Mouse (Mus musculus): Measurements from ENCODE around the gene Gatc. TPM values are rescaled to one million over a fixed set of nuclear protein-coding genes. Genes with fewer than 3 reads are reported as not detected.
"Not testable (repeated sequence)": the region's sequence is repeated elsewhere in the genome, so short reads cannot be mapped to it uniquely, and the experiment has no call there.

Gatc gene
- total RNA-seq, 2 experiments from 2014 or later, result 20.9 to 22.0 TPM

DNA sequence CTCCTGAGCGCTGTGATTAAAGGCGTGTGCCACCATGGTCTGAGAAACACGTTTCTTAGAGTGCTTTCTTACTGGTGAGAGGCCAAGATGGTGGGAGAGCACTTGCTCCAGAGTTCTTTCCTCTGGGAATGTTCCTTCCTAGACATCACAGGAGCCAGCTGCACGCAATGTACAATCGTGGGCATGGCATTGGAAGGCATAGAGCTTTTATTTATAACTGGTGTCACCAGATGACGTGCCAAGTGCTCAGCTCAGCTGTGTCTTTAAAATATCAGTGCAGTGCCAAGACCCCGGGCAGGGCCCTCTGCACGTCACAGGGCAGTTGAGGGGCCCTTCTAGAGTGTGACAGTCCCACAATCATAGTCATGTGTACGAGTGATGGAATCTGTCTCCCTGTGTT, 10.0 kb downstream of the Gatc start:
- DNase-seq, result peak in 1 of 2 experiments; percentile 29

DNA sequence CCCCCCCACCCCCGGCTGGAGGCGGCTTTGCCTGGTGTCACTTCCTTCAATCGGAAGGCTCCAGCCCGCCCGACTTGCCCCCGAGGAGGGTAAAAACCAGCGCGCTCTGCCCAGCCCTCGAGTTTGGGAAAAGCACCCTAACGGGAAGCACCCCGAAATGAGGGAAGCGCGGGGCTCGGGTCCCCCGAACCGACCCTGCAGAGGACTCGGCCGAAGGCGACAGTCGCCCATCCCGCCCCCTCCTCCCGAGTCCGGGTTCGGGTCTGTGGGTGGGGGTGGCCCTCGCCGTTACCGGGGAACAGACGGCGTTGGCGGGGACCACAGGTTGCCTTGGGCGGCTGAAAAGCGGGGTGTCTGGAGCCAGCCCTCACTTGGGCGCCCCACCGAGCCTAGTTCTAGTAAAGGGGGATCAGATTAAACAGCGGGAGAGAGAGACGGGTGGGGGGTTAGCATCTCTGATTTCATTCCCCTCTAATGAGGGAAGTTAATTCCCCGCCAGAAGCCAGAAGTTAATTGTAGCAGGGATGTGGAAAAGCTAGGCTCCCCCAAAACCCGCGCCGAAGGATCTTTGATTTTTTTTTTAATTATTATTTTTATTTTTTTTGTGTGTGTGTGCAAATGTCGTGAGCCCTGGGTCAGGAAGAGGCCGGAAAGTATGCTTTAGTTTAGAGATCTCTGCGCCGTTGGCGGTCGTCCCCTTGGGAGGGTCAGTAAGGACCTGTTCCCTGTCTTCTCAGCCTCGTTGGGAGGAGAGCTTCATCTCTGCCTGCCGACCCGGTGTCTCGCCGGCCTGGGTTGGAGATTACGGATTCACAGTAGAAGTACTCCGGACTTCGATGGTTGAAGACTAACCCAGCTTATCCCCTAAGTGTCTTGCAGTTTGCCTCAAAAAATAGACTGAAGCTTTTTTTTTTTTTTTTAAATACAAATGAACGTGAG, 13.1 kb downstream of the Gatc start:
- DNase-seq, result peak; percentile 59 to 62

DNA sequence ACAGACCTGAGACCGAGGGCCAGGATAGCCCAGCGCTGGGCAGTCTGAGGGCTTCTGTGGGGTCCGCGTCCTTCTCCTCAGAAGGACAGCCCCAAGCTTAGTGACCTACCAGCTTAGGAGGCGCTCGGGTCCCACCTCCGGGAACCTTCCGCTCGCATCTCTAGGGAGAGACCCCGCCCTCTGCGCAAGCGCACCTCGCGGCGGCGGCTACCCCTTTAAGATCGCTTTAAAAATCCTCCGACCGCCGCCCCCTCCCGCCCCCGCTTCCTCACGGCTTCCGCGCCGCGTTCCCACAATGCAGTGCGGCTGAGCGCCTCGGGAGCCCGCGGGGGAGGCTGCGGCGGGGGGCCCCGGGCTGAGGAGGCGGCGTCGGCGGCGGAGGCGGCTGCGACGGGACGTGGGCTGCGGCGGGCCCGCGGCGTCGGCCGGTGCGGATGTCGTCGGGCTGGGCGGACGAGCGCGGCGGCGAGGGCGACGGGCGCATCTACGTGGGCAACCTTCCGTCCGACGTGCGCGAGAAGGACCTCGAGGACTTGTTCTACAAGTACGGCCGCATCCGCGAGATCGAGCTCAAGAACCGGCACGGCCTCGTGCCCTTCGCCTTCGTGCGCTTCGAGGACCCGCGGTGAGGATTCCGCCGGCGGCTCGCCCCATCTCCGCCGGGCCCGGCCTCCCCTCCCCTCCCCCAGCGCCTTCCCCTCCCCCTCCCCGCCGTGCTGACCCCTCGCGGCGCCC, 13.9 kb downstream of the Gatc start, which contains the start of gene Srsf9:
Srsf9 (plus strand) TSS at position 303 of the 735 bp plus-strand sequence.
- peak; percentile 94 to 95 for DNase-seq

DNA sequence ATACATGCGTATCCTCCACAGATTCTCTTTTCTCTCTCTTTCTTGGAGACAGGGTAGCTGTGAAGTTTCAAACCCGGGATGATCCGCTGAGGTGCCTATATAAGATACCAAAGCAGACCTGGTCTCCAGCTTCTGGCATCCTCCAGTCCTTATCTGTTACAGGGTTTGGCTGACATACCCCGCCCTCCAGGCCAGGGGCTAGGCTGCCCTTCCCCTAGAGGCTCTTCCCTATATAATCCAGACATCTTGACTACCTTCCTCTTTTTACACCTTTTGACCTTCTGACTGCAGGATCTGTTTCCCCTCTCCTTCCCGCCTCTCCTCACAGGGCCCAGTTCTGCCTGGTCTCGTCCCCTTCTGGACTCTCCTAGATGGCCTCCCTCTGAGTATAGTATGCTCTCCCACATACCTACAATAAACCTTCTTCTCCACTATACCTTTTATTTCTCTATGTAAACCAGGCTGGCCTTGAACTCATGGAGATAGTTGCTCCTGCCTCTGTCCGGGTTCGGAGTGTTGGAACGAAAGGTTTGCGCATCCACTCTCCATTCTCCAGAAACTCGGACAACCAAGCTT, 14.6 kb downstream of the Gatc start:
- DNase-seq, result no peak

DNA sequence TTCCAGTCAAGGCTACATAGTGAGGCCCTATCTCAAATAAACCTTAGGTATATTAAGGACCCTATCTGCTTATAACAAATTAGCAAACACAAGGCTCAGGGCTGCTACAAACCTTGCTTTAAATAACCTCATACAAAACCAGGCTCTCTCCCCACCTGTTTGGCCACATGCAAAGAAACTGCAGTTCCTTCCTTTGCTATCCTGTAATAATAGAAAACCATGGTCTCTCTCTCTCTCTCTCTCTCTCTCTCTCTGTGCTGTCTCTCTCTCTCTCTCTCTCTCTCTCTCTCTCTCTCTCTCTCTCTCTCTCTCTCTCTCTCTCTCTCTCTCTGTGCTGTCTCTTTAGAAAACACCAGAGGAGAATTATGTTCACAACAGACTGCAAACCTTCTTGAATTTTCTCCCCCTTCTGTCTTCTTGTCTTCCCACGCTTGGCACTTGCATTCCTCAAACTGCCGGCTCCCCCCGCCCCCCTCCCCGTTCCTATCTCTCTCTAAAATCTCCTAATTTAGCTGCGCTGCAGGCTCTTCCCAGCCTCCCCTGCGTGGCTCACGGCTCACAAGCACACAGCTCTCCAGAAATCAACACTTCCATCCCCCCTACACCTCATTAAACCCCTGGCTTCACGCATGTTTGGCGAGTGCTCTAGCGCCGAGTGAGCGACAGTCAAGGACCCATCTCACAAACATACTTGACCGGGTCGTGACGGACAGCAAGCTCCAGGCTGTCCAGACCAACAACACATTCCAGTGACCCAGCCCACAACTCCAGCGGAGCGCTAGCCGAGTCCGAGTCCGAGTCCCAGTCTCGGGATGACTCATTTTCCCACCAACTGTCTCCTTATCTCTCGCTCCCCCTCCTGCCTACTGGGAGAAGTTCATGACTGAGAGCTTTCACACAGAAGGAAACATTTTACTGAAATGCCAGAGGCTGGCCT, 21.7 kb downstream of the Gatc start:
- DNase-seq, result peak; percentile 76 to 78

DNA sequence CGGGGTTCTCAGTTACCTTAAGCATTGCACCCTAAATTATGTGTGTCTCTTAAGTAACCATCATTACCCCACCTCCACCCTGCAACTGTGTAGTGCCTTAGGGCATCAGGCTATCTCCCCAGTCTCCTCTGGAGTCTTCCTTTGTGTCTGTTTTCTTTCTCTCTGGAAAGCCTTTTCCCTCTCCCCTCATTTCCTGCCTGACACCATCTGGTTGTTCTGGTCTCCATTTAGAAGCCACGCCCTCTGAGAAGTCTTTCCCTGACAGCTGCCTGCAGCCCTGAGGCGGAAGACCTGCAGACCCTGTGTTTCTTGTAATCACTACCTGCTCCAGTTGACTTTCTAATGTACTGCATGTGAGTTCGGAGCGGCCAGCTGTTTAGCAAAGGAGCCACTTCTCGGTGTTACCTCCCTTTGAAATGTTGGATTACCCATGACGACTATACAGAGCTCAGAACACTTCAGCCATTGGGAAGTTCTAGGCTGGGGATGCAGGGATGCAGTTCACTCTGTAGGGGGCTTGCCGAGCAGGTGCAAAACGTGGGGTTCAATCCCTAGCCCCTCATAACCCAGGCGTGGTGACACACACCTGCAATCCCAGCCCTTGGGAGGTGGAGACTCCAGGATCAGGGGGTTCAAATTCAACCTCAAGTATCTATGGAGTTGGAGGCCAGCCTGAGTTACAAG, 23.2 kb downstream of the Gatc start:
- no peak for DNase-seq

DNA sequence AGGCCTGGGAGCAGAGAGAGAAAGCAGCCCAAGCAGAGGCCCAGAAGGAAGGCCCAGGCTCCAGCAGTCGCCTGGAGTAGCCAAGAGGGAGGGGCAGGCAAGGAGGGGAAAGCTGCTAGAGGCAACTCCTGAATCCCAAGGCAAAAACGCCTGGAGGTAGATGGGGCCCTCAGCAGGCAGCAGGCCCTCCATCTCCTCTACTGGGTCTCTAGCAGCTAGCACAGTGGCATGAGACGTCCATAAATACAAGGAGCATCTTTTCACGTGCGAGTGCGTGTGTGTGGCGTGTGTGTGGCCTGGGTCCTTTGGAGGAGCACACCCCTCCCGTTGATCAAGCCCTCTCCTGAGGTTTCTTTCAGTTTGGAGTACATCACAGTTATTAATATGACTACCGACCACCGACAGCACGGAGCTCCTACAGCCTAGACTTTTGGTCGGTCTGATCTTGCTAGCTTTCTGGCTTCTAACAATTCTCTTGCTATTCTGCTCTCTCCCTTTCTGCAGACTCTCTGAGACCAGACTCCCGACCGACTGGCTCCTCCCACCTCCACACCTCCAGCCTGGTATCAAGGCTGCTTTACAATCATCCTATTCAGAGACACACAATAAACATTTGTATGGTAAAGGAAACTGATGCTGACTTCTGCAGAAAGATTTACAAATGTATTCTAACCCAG, 23.9 kb downstream of the Gatc start:
- no peak for DNase-seq

DNA sequence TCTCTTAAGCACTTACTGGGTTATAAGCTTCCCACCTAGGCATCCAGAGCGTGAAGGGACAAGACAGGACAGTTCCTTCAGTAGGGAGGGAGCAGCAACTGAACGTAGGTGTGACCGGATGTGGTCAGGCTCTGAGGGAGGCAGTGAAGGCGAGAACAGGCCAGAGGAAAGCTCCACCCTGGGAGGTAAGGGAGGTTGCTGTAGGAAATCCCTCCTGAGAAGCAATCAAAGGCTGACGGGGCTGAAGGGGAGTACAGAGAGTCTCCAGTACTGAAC, 27.4 kb downstream of the Gatc start:
- no peak for DNase-seq

DNA sequence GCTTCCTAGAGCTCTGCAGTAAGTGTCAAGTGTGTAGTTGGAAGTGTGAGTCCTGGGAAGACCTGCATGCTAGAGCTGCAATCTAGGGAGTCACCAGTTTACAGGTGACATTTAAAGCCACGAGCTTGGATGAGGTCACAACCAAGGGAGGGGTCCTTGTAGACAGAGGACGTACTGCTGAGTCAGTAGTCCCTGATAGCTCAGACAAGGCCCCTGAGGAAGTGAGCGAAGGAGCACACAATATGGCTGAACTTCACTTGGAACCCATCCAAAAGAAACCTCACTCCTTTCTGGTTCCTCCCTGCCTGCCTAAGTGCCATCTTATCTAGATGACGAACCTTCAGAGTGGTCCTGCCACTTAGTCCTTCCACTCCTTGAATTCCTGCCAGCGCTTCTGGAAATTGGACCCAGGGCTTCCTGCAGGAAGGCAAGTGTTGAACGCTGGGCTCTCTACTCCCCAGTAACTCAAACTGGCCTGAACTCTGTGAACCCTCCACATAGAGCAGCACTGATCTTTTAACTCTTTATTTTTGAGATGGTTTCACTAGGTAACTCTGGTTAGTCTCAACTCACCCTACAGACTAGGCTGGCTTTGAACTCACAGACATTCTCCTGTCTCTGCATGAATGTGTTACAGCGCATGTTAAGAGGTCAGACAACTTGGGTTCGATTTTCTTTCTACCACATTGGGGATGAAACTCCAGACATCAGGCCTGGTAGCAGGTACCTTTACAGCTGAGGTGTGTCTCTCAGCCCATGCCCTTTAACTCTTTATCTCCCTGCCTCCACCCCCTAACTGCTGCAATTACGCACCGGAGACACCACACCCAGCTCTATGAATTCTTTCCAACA, 27.9 kb downstream of the Gatc start:
- DNase-seq, result no peak

DNA sequence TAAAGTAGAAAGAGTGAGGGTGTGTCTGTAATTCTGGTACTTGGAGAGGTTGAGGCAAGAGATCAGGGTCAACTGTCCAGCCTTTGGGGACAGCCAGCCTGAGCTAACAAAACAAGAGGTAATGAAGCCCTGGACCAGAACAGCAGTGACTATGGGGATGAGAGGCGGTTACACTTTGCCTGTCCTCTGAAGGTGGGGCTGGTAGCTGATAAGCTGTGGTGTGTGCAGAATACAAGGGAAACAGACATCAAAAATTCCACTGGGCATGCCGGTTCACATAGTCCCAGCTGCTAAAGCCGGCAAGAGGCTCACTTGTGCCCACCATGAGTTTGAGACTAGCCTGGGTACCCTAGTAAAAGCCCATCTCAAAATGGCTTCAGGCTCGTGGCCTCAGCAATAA, 28.6 kb downstream of the Gatc start:
- DNase-seq, result no peak

DNA sequence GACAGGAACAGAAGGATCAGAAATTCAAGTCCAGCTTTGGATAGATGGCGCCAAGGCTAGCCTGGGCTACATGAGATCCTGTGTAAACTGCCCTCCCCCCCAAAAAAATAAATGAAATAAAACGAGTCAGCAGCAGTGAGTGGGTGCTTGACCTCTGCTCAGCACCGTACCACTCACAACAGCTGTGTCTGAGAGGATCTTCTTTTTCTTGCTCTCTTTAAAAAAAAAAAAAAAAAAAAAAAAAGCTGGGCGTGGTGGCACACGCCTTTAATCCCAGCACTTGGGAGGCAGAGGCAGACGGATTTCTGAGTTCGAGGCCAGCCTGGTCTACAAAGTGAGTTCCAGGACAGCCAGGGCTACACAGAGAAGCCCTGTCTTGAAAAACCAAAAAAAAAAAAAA, 38.8 kb downstream of the Gatc start:
- DNase-seq, result not testable (repeated sequence)

DNA sequence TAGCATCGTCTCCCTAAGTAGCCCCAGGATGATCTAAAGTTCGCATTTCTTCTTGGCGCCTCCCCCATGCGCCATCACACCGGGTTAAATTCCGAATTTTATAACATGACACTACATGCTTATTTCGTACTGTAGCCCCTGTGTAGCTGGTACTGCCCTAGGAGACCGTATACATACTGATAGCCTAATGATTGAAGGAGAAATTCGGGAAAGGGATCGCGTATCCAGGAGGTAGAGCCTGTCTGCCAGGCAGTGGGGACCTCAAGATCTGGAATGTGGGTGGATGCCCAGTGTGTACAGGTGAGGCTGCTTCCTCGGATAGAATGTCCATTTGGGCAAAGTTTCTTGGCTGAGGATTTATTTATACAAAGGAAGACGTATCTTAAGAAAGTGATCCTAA, 39.4 kb downstream of the Gatc start:
- DNase-seq, result no peak

DNA sequence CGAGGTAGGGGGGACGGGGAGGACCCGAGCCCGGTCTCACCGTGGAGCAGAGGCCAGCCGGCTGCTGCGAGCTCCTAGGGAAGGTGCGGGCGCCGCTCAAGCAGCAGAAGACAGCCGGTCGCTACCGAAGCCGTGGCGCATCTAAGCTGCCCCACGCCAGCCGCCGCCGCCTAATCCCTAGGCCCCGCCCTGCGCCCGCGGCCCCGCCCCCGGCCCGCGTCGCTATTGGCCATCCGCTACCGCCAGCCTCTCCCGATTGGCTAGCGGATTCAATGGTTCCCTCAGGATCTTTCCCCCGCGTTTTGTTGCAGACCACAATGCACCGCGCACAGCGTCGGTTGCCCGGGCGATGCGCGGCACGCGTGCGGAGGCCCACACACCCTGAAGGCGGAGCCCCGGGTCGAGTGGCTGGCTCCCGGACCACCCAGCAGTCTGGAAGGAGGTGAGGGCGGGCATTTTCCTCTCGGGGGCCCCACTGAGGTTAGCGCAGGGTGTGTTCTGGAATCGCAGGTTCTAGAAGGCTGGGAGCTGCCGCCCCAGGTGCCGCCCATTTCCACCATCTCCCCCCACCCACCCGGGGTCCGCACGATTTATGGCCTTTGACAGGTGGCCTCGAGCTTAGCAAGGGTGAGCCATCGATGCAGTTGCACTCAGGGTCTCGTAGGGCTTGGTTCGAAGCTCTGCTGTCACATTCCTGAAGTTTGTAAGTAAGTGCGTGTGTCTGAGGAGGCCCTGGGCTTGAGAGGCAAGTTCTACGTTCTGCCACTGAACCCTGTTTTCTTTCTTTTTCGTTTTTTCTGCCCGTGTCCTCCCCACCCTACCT, 40.0 kb downstream of the Gatc start, which contains the start of gene Dynll1:
Dynll1 (minus strand) TSS at position 208 of the 823 bp plus-strand sequence.
- DNase-seq, result peak; percentile 100

DNA sequence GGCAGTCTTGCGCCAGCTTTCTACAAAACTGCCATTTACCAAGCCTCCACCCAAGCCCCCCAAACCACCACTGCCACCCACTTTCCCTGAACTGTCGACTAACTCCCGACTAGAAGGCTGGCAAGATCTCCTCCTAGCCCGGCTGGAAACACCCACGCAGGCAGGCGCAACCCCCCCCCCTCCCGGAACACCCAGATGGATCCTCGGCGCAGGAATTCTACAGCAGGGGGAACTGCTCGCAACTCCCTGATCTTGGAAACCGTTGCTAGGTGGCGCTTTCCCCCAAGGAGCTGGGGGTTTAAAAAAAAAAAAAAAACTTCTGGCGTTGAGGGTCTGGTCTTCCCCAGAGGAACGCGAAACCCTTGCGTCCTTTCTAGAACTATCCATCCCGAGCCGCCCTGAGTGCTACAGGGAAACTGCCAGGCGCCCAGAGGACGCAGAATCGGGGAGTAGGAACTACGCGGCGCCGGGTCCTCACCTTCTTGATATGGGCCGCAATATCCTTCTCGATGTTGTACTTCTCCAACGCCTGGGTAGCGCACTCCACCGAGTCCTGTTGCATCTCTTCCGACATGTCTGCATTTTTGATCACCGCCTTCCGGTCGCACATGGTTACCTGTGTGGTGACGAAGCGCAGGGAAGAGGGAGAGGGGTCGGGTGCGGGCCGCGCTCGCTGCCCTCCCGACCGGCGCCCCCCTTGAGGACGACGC, 40.8 kb downstream of the Gatc start:
- peak in 1 of 2 experiments; percentile 62 for DNase-seq

DNA sequence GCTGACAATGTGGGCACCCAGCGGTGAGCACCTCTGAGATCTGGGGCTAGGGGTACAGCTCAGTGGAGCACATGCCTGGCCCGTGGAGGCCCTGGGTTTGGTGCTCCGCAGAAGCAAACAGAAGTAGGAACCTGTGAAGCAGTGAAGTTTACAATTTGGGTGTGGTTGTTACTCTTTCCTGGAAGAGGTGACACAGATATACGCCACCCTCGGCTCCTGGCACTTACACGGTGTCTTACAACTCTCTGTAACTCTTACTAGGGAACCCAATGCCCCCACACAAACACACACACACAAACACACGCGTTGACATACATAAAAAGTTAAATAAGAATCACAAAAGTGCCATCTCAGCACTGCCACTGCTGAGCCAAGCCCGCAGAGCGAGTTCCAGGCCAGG, 44.6 kb downstream of the Gatc start:
- DNase-seq, result no peak

DNA sequence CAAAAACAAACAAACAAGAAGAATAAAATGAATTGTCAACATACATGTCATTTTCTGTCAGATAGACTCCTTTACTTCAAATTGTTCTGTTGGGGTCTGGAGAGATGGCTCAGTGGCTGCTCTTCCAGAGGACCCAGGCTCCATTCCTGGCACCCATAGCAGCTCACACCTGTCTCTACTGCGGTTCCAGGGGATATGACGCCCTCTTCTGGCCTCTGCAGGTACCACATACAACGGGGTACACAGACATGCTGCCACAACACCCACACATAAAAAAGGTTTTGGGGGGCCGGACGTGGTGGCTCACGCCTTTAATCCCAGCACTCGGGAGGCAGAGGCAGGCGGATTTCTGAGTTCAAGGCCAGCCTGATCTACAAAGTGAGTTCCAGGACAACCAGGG, 46.8 kb downstream of the Gatc start:
- DNase-seq, result no peak

DNA sequence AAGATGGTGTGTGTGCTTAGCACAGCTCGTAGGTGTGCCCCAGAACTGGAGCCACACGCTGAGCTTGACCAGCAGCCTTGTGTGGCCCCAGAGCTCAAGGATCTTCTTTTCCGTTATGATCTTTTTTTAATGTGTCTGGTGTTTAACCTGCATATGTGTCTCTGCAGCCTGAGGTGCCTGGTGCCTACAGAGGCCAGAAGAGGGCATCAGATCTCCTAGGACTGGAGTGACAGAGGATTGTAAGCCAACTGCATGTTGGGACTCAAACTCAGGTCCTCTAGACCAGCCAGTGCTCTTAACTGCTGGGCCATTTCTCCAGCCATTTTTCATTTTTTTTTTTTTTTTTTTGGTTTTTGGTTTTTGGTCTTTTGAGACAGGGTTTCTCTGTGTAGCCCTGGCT, 56.2 kb downstream of the Gatc start:
- no peak for DNase-seq
